Mouse (Mus musculus) embryonic facial prominence, embryonic 13.5 days (tissue): ENCODE results near the gene Pld4. TPM values are rescaled to one million over a fixed set of nuclear protein-coding genes. Genes with fewer than 3 reads are reported as not detected.
A peak's percentile ranks its signal among the peaks of the same experiment; 100 is the strongest.

Experiments
- ATAC-seq: fragments of 200-750 bp; cut with Nextera tagmentation; 2 replicates; pipeline ENCODE4 v1.8.0; 2017; ENCODE audit warnings: low read depth; ENCODE audit not compliant: insufficient number of reproducible peaks, insufficient read depth, low FRiP score, low TSS enrichment
- H3K27ac ChIP-seq: fragments of 300-500 bp; sonication (generic); 2 replicates; pipeline ENCODE4 v1.5.1; 2015; ENCODE audit warnings: moderate library complexity, mild to moderate bottlenecking, inconsistent platforms
- H3K27me3 ChIP-seq: fragments of 300-500 bp; sonication (generic); 2 replicates; pipeline ENCODE4 v1.6.1; 2015; ENCODE audit warnings: mild to moderate bottlenecking, inconsistent platforms
- H3K36me3 ChIP-seq: fragments of 300-500 bp; sonication (generic); 2 replicates; pipeline ENCODE4 v1.6.1; 2015; ENCODE audit warnings: mild to moderate bottlenecking, inconsistent platforms
- H3K4me1 ChIP-seq: fragments of 300-500 bp; sonication (generic); 2 replicates; pipeline ENCODE4 v1.6.1; 2015; ENCODE audit warnings: inconsistent platforms
- H3K4me2 ChIP-seq: fragments of 300-500 bp; sonication (generic); 2 replicates; pipeline ENCODE4 v1.6.1; 2015; ENCODE audit warnings: moderate library complexity, mild to moderate bottlenecking, inconsistent platforms
- H3K4me3 ChIP-seq: fragments of 300-500 bp; sonication (generic); 2 replicates; pipeline ENCODE4 v1.5.1; 2015; ENCODE audit warnings: mild to moderate bottlenecking, inconsistent platforms
- H3K9ac ChIP-seq: fragments of 300-500 bp; sonication (generic); 2 replicates; pipeline ENCODE4 v1.6.1; 2015; ENCODE audit warnings: mild to moderate bottlenecking, inconsistent platforms
- H3K9me3 ChIP-seq: fragments of 300-500 bp; sonication (generic); 2 replicates; pipeline ENCODE4 v1.6.1; 2016; ENCODE audit warnings: inconsistent platforms
- whole genome bisulfite sequencing: fragments of 180-500 bp; shearing (Covaris S2); methylation state at CpG from one replicate; pipeline ENCODE4 v1.1.7; 2015; ENCODE audit warnings: mixed read lengths; 5-methylcytosine and 5-hydroxymethylcytosine counted together
- polyA plus RNA-seq: library from polyadenylated mRNA; unstranded; fragments of >200 nt; fragmentation: Nextera tagmentation; extraction: Ambion mirVana; gene quantifications from 2 replicates; pipeline ENCODE4 v1.2.1, GENCODE M21; 2015

Pld4 gene
- polyA plus RNA-seq, 1 experiment from 2014 or later = 7.3 TPM

DNA sequence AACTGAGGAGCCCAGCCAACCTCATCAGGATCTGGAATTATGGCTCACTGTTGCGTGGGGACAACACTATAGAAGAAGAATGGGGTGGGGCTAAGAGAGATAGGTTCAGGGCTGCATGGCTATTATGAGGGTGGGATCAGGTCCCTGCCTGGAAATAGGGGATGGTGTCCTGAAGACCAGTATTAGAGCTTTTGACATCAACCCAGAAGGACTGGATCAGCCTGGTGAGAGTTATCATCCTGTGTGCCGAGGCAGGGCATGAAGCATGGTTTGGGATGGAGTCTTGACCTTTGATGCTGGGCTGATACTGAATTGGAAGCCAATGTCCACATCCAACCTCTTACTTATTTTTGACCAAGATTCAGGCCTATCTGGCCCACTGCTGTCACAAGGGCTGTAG, 9.3 kb downstream of the Pld4 start:
- Histone ChIP-seq H3K27ac (no peak overlapping the region), H3K9ac (no peak overlapping the region), H3K4me1 (0 out of 2 replicates have a peak, but pooled peaks cover 5% of the 10 kb centered on the region), H3K36me3 (no peaks in the 10 kb centered on the region), H3K4me2 (no peak overlapping the region), H3K27me3 (no peaks in the 10 kb centered on the region), H3K9me3 (no peaks in the 10 kb centered on the region), H3K4me3 (no peak overlapping the region)
- 61% methylated on average over 2 of the region's 2 CpGs for WGBS
- ATAC-seq = no peak

DNA sequence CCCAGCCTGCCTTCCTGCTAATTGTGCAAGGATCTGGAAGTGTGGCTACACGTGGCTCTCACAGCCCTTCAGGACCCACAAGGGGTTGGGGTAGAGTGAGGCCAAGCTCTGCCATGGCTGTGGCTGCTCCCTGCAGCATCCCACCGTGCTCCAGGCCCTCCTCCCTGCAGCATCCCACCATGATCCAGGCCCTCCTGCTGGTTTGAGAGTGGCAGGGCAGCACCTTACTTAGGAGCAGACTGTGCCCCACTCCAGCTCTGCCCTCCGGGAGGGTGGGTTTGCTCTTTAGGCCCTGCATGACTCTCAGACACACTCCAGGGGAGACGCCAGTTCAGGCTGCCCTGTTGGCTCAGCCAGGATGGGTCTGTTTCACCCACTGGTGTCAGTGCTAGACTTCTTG, 9.9 kb downstream of the Pld4 start:
- Histone ChIP-seq H3K4me1 (0 out of 2 replicates have a peak, but pooled peaks cover 5% of the 10 kb centered on the region), H3K9me3 (peaks cover under 1% of the 10 kb centered on the region; the same call in 1 of the 2 replicates), H3K36me3 (no peaks in the 10 kb centered on the region), H3K4me3 (no peak overlapping the region), H3K4me2 (no peak overlapping the region), H3K9ac (no peak overlapping the region), H3K27ac (no peak overlapping the region), H3K27me3 (no peaks in the 10 kb centered on the region)
- no peak for ATAC-seq
- 76% methylated on average over 4 of the region's 4 CpGs for WGBS

DNA sequence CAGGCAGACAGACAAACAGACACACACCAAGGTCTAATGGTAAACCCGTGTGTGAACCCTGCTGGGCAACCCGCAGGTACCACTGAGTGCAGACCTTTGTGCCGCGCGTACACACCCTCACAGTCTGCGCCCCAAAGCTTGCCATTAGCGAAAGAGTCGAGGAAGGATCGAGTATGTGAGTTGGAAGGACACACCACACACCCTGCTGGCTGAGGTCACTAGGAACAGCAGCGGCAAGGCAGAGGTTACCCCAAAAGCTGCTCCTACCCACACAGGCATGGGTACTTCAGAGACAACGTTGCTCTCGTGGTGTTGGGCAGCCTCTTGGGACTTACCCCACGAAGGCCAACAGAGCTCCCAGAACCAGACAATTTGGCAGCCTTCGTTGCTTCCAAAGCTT, 11.9 kb downstream of the Pld4 start:
- ATAC-seq = no peak
- 0 out of 2 replicates have a peak, but pooled peaks cover 5% of the 10 kb centered on the region for H3K4me1 ChIP-seq

DNA sequence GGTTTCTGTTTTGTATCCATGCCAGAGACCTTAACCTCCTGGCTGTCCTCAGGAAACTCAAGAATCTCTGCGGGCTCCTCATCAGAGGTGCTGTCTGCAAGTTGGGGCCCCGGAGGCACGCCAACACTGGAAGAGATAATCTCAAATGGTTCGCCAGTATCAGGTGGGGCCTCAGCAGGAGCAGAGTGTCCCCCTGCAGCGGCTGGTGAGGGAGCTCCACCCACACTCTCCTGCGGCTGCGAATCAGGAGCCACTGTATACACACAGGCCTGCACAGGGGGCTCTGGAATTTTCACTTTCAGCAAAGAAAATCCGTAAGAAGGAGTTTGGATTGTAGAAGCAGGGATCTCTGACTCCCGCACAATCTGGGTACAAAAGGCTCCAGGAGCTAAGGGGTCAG, 12.9 kb downstream of the Pld4 start:
- Histone ChIP-seq H3K27ac (no peak overlapping the region), H3K9ac (no peak overlapping the region), H3K4me1 (0 out of 2 replicates have a peak, but pooled peaks cover 5% of the 10 kb centered on the region), H3K4me3 (no peak overlapping the region), H3K9me3 (peaks cover 4% of the 10 kb centered on the region; the same call in 1 of the 2 replicates), H3K36me3 (no peaks in the 10 kb centered on the region), H3K27me3 (no peaks in the 10 kb centered on the region), H3K4me2 (0 out of 2 replicates have a peak overlapping the region, but pooled peaks have one; percentile 7)
- ATAC-seq = no peak
- 39% methylated on average over 9 of the region's 9 CpGs for WGBS

More for the DNA sequence above, 11.9 kb downstream of the Pld4 start:
- Histone ChIP-seq H3K36me3 (no peaks in the 10 kb centered on the region), H3K27me3 (no peaks in the 10 kb centered on the region), H3K4me2 (no peak overlapping the region), H3K9ac (no peak overlapping the region), H3K4me3 (no peak overlapping the region), H3K27ac (no peak overlapping the region), H3K9me3 (peaks cover 4% of the 10 kb centered on the region; the same call in 1 of the 2 replicates)
- WGBS = 88% methylated on average over 14 of the region's 14 CpGs

DNA sequence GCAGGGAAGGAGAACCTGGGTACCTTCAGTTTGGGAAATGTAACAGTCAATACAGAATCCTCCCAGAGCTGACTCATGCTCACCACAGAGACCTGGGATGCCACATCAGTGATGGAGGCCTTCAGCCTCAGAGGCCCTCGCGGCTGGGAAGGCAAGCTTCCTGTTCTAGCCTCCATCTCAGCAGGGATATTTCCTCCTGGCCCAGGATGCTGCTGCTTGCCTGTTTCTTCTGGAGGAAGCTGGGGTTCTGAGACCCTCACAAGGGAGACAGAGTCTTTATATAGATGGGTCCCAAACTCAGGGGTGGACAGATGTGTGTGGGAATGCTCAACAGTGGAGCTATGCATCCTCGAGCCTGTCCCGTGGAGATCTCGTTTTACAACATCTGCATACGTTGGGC, 13.6 kb downstream of the Pld4 start:
- no peak for ATAC-seq
- Histone ChIP-seq H3K4me3 (no peak overlapping the region), H3K27me3 (no peaks in the 10 kb centered on the region), H3K4me2 (no peak overlapping the region), H3K9ac (no peak overlapping the region), H3K27ac (no peak overlapping the region), H3K36me3 (no peaks in the 10 kb centered on the region), H3K4me1 (0 out of 2 replicates have a peak, but pooled peaks cover 5% of the 10 kb centered on the region), H3K9me3 (peaks cover 4% of the 10 kb centered on the region; the same call in 1 of the 2 replicates)
- WGBS = 85% methylated on average over 6 of the region's 6 CpGs

DNA sequence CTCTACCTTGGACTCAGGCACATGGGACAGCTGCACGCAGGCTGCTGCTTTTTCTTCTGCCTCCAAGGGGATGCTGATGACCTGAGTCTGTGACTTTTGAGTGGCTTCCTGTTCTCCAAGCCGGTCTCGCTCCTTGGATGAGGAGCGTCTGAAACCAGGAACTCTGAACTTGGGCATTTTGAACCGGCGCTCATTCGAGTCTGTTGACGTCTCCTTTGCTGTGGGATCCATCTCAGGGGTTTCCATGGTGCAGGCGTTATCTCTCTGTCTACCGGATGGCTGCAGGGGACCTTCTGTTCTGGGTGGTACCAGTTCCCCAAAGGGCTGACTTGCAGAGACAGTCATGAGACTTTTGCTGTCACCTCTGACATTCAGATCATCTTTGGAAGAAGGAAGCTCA, 14.0 kb downstream of the Pld4 start:
- H3K36me3 ChIP-seq = no peaks in the 10 kb centered on the region
- WGBS = 93% methylated on average over 10 of the region's 10 CpGs
- peaks cover 4% of the 10 kb centered on the region; the same call in 1 of the 2 replicates for H3K9me3 ChIP-seq
- no peak overlapping the region for H3K27ac ChIP-seq
- no peak overlapping the region for H3K4me2 ChIP-seq
- H3K4me3 ChIP-seq = no peak overlapping the region
- H3K9ac ChIP-seq = no peak overlapping the region
- 0 out of 2 replicates have a peak, but pooled peaks cover 5% of the 10 kb centered on the region for H3K4me1 ChIP-seq
- H3K27me3 ChIP-seq = no peaks in the 10 kb centered on the region
- no peak for ATAC-seq

DNA sequence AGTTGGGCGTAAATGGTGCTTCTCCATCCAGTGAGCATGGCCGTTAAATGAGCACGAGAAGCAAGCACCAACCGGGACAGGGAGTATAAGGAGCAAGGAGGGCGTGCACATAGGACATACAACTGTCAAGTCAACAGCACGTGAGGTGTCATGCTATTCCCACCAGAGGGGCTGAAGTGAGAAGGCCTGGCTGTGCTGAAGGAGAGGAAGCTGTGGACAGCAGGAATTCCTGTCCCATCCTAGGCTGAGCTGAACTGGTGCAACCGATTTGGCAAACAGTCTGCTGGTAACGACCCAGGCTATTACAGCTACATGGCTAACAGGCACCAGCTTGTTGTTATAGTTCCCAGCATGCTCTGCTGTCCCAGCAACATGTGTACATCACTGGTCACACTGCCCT, 30.6 kb downstream of the Pld4 start:
- H3K36me3 ChIP-seq = no peaks in the 10 kb centered on the region
- no peaks in the 10 kb centered on the region for H3K9me3 ChIP-seq
- 68% methylated on average over 8 of the region's 8 CpGs for WGBS
- H3K27ac ChIP-seq = no peak overlapping the region
- H3K4me2 ChIP-seq = no peak overlapping the region
- no peak overlapping the region for H3K4me3 ChIP-seq
- no peak for ATAC-seq
- H3K9ac ChIP-seq = no peak overlapping the region
- H3K4me1 ChIP-seq = peaks cover 36% of the 10 kb centered on the region
- H3K27me3 ChIP-seq = no peaks in the 10 kb centered on the region

DNA sequence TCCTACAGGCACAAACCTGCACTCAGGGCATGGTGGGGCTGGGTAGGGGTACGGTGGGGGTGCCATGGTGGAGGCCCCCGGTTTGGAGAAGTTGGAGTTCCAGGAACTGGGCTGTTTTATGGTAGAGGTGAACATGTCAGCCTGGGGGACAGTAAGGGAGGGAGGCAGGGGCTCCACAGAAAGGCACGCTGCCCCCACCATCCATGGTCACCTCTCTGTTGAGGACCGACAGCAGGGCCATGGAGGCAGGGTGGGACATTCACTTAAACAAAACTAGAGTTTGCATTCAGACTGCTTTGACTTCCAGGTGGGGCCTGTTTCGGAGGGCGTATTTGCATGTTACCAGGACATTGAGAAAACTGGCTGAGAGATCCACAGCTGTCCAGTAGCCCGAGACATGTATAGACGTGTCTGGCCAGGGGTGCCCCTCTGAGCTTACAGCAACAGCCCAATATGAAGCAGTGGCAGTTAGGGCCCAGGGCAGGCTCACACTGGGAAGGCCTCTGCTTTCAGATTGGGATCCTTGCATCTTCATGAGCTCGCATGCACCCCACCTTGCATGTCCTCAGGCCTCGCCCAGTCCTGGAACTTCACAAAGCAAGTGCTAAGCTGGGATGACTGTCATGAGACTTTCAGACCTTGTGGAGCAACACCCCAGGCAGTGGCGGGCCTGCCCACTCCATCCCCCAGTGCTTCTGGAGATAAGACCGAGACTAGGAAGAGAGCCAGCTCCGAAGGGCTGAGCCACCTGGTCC, 33.3 kb downstream of the Pld4 start:
- peaks cover 52% of the 10 kb centered on the region for H3K4me1 ChIP-seq
- H3K4me3 ChIP-seq = no peak overlapping the region
- H3K9me3 ChIP-seq = no peaks in the 10 kb centered on the region
- peaks cover 8% of the 10 kb centered on the region; the same call in 1 of the 2 replicates for H3K27me3 ChIP-seq
- H3K9ac ChIP-seq = peak overlapping the region; percentile 37; the same call in 1 of the 2 replicates
- ATAC-seq = no peak
- no peak overlapping the region for H3K4me2 ChIP-seq
- peak overlapping the region; percentile 1; the same call in 1 of the 2 replicates for H3K27ac ChIP-seq
- H3K36me3 ChIP-seq = no peaks in the 10 kb centered on the region
- 62% methylated on average over 13 of the region's 13 CpGs for WGBS

DNA sequence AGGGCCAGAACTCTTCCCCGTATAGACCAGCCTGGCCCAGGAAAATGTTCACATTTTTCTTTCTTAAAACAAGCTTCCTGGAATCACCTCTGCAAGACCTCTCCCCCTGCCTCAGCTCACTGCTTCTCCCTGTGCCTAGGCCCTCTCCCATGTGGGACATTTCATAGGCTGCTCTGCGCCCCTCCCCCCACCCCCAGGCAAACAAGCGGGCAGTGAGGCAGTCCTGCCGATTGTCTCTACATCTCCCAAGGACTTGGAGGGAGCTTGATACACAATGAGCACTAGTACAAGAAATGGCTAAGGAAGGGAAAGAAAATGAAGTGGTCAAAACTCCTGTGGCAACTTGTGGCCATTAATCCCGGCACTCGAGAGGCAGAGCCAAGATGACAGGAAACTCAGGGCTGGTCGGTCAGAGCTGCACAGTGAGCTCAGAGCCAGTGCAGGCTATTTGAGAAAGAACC, 33.9 kb downstream of the Pld4 start:
- Histone ChIP-seq H3K27ac (peak overlapping the region; percentile 1; the same call in 1 of the 2 replicates), H3K9ac (no peak overlapping the region)
- WGBS = 23% methylated on average over 7 of the region's 7 CpGs

DNA sequence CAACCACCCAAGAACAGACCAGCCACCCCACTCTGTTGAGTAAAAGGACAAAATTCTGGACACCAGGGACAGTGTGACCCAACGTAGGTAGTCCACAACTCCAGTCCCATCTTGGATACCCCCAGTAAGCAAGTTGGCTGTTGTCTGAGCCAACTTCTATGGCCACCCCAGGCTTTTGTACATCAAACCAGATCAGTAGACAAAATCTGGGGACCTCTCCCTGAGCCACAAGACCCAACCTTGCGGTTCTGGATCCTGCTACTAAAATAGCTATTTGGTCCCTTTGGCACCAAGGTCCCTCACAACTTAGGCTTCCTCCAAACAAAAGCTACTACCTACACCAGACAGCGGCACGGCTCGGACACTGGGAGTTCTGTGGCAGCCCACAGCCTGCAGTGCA, 34.5 kb downstream of the Pld4 start:
- H3K27me3 ChIP-seq = peaks cover 8% of the 10 kb centered on the region; the same call in 1 of the 2 replicates
- H3K9ac ChIP-seq = 0 out of 2 replicates have a peak overlapping the region, but pooled peaks have one; percentile 16
- no peaks in the 10 kb centered on the region for H3K36me3 ChIP-seq
- no peak for ATAC-seq
- peak overlapping the region; percentile 27 for H3K4me2 ChIP-seq
- H3K9me3 ChIP-seq = no peaks in the 10 kb centered on the region
- peaks cover 57% of the 10 kb centered on the region for H3K4me1 ChIP-seq
- H3K4me3 ChIP-seq = no peak overlapping the region
- 89% methylated on average over 5 of the region's 5 CpGs for WGBS
- no peak overlapping the region for H3K27ac ChIP-seq

More for the DNA sequence above, 33.9 kb downstream of the Pld4 start:
- no peak for ATAC-seq
- peaks cover 8% of the 10 kb centered on the region; the same call in 1 of the 2 replicates for H3K27me3 ChIP-seq
- no peak overlapping the region for H3K4me2 ChIP-seq
- H3K4me1 ChIP-seq = peaks cover 57% of the 10 kb centered on the region
- no peak overlapping the region for H3K4me3 ChIP-seq
- H3K36me3 ChIP-seq = no peaks in the 10 kb centered on the region
- no peaks in the 10 kb centered on the region for H3K9me3 ChIP-seq

DNA sequence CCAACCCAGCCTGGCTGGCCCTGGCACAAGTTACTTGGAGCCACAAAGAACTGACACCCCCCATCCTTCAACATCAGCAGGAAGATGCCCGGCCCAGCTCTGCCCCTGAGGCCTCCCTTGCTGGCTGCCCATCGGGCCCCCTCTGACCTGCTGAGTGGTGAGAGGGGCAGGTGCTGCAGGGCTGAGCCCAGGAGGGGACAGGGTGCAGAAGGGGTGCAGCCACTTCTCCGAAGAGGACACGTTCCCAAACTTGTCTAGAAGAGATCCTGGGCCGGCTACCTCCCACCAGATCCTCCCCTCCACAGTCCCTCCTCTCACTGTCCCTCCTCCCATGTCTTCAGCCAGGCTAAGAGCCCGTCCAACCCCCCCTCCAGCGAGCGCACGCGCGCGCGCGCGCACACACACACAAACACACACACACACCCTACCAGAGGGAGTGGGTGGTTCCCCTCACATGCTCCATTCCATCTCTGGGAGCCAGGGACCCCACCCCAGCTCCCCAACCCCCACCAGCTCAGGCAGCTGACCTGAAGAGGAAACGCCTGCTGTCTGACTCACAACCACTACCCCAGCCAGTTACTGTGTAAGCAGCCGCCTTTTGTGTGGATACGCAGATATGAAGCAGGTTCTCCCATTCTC, 35.1 kb downstream of the Pld4 start:
- no peak for ATAC-seq
- H3K9ac ChIP-seq = peak overlapping the region; percentile 16; the same call in 1 of the 2 replicates
- 46% methylated on average over 18 of the region's 18 CpGs for WGBS
- H3K36me3 ChIP-seq = no peaks in the 10 kb centered on the region
- peaks cover 61% of the 10 kb centered on the region for H3K4me1 ChIP-seq
- H3K9me3 ChIP-seq = no peaks in the 10 kb centered on the region
- H3K27me3 ChIP-seq = peaks cover 13% of the 10 kb centered on the region
- peak overlapping the region; percentile 27 for H3K4me2 ChIP-seq
- H3K27ac ChIP-seq = no peak overlapping the region
- no peak overlapping the region for H3K4me3 ChIP-seq
